Mouse (Mus musculus) splenic B cell, adult 2 months (primary cell): Measurements from ENCODE around the gene Elp4.

ENCODE experiments used
- DNase-seq: peaks from one replicate; pipeline ENCODE4 v3.0.0-alpha.2; 2011; ENCODE audit warnings: low read depth, low spot score
- H3K27me3 ChIP-seq: 2 replicates; pipeline ENCODE4 v1.6.1; 2012; ENCODE audit warnings: mild to moderate bottlenecking, low read length, moderate library complexity, mixed read lengths; ENCODE audit not compliant: control insufficient read depth, poor library complexity, insufficient read depth, severe bottlenecking
- H3K36me3 ChIP-seq: 2 replicates; pipeline ENCODE4 v1.6.1; 2012; ENCODE audit warnings: mild to moderate bottlenecking, low read length, moderate library complexity, mixed read lengths; ENCODE audit not compliant: control insufficient read depth, poor library complexity, insufficient read depth, severe bottlenecking

Elp4 gene

GRCm38 (mm10) chr2:105669881-105670730 is 234.3 kb downstream of the Elp4 start:
- DNase-seq: no peak
- peaks cover 4% of the 10 kb centered on the region for H3K27me3 ChIP-seq
- no peaks in the 10 kb centered on the region for H3K36me3 ChIP-seq

- DNase-seq: no peak
- H3K36me3 ChIP-seq: no peaks in the 10 kb centered on the region
- H3K27me3 ChIP-seq: peaks cover 4% of the 10 kb centered on the region
Measured at GRCm38 (mm10) chr2:105669371-105669861, 234.9 kb downstream of the Elp4 start.

GRCm38 (mm10) chr2:105668271-105669270 is 235.8 kb downstream of the Elp4 start, which contains the start of gene Pax6:
Gene Pax6, plus strand, starts transcription at chr2:105668900.
- peaks cover 4% of the 10 kb centered on the region for H3K27me3 ChIP-seq
- DNase-seq: no peak
- no peaks in the 10 kb centered on the region for H3K36me3 ChIP-seq

- DNase-seq: no peak
- Histone ChIP-seq H3K27me3 (peaks cover 4% of the 10 kb centered on the region), H3K36me3 (no peaks in the 10 kb centered on the region)
Measured at GRCm38 (mm10) chr2:105667626-105667950, 236.8 kb downstream of the Elp4 start.

- DNase-seq: no peak
- Histone ChIP-seq H3K36me3 (no peaks in the 10 kb centered on the region), H3K27me3 (peaks cover 4% of the 10 kb centered on the region)
Measured at GRCm38 (mm10) chr2:105666763-105667625, 237.4 kb downstream of the Elp4 start.

GRCm38 (mm10) chr2:105666331-105666730 is 238.0 kb downstream of the Elp4 start:
- no peaks in the 10 kb centered on the region for H3K36me3 ChIP-seq

GRCm38 (mm10) chr2:105665491-105666250 is 238.7 kb downstream of the Elp4 start:
- Histone ChIP-seq H3K36me3 (no peaks in the 10 kb centered on the region), H3K27me3 (peaks cover 4% of the 10 kb centered on the region)
- DNase-seq: no peak

More at GRCm38 (mm10) chr2:105666331-105666730, 238.0 kb downstream of the Elp4 start:
- DNase-seq: no peak
- H3K27me3 ChIP-seq: peaks cover 4% of the 10 kb centered on the region

- Histone ChIP-seq H3K36me3 (no peaks in the 10 kb centered on the region), H3K27me3 (peaks cover 4% of the 10 kb centered on the region)
- DNase-seq: no peak
Measured at GRCm38 (mm10) chr2:105664996-105665395, 239.4 kb downstream of the Elp4 start.

- H3K27me3 ChIP-seq: peaks cover 5% of the 10 kb centered on the region; the same call in 1 of the 2 replicates
- no peaks in the 10 kb centered on the region for H3K36me3 ChIP-seq
- no peak for DNase-seq
Measured at GRCm38 (mm10) chr2:105663101-105663511, 241.3 kb downstream of the Elp4 start.

- Histone ChIP-seq H3K36me3 (no peaks in the 10 kb centered on the region), H3K27me3 (peaks cover 5% of the 10 kb centered on the region; the same call in 1 of the 2 replicates)
- DNase-seq: no peak
Measured at GRCm38 (mm10) chr2:105662606-105663005, 241.8 kb downstream of the Elp4 start.

GRCm38 (mm10) chr2:105662121-105662520 is 242.2 kb downstream of the Elp4 start:
- Histone ChIP-seq H3K27me3 (peaks cover 5% of the 10 kb centered on the region; the same call in 1 of the 2 replicates), H3K36me3 (no peaks in the 10 kb centered on the region)
- no peak for DNase-seq

- H3K36me3 ChIP-seq: no peaks in the 10 kb centered on the region
- DNase-seq: no peak
- peaks cover 5% of the 10 kb centered on the region; the same call in 1 of the 2 replicates for H3K27me3 ChIP-seq
Measured at GRCm38 (mm10) chr2:105661623-105662066, 242.7 kb downstream of the Elp4 start.

GRCm38 (mm10) chr2:105660874-105661622 is 243.3 kb downstream of the Elp4 start:
- H3K27me3 ChIP-seq: peaks cover 5% of the 10 kb centered on the region; the same call in 1 of the 2 replicates
- DNase-seq: no peak
- H3K36me3 ChIP-seq: no peaks in the 10 kb centered on the region
